Mouse (Mus musculus) ES-E14 (cell line): Measurements from ENCODE around the gene Fbxw4. TPM values are rescaled to one million over a fixed set of nuclear protein-coding genes. Genes with fewer than 3 reads are reported as not detected.

Experiments used
- DNase-seq: peaks from one replicate; pipeline ENCODE4 v3.0.0-alpha.2; 2013; ENCODE audit warnings: low read depth, low spot score
- H3K27ac ChIP-seq: 2 replicates; pipeline ENCODE4 v1.5.1; 2012; ENCODE audit warnings: low read depth, mild to moderate bottlenecking, low read length, moderate library complexity, mixed read lengths; ENCODE audit not compliant: poor library complexity, insufficient read depth, severe bottlenecking
- H3K36me3 ChIP-seq: 2 replicates; pipeline ENCODE4 v1.6.1; 2012; ENCODE audit warnings: mild to moderate bottlenecking, low read length, moderate library complexity, mixed read lengths; ENCODE audit not compliant: control insufficient read depth, poor library complexity, insufficient read depth, severe bottlenecking
- H3K4me1 ChIP-seq, 2 experiments: fragments of 150-350 bp in 1 of 2; sonication (generic) in 1 of 2; 2 replicates each; pipeline ENCODE4 v1.6.1; 2012; ENCODE audit warnings: low read length in 2 of 2, mild to moderate bottlenecking in 1 of 2, mixed read lengths in 1 of 2; ENCODE audit not compliant: control insufficient read depth in 2 of 2, insufficient read depth in 2 of 2, poor library complexity in 1 of 2
- H3K4me3 ChIP-seq, 2 experiments: fragments of 150-350 bp in 1 of 2; sonication (generic) in 1 of 2; 2 replicates each; pipeline ENCODE4 v1.5.1; 2012; ENCODE audit warnings: low read length in 2 of 2, low read depth in 1 of 2, mild to moderate bottlenecking in 1 of 2, mixed read lengths in 1 of 2; ENCODE audit not compliant: insufficient read depth in 1 of 2, poor library complexity in 1 of 2, severe bottlenecking in 1 of 2
- H3K9ac ChIP-seq: 2 replicates; pipeline ENCODE4 v1.6.1; 2012; ENCODE audit warnings: low read depth, mild to moderate bottlenecking, low read length, mixed read lengths; ENCODE audit not compliant: poor library complexity, insufficient read depth, severe bottlenecking
- H3K9me3 ChIP-seq: fragments of 150-350 bp; sonication (generic); 2 replicates; pipeline ENCODE4 v1.6.1; 2012; ENCODE audit warnings: low read depth, mild to moderate bottlenecking, low read length; ENCODE audit not compliant: control insufficient read depth, insufficient read depth
- CHD2 ChIP-seq: IDR thresholded peaks from 2 replicates; pipeline ENCODE4 v1.6.1; 2014; ENCODE audit warnings: mild to moderate bottlenecking, low read depth, low read length, inconsistent platforms
- HCFC1 ChIP-seq: IDR thresholded peaks from 2 replicates; pipeline ENCODE4 v1.6.1; 2012; ENCODE audit warnings: low read length, inconsistent platforms, borderline replicate concordance; ENCODE audit not compliant: insufficient read depth
- MAFK ChIP-seq: IDR thresholded peaks from 2 replicates; pipeline ENCODE4 v1.6.1; 2014; ENCODE audit warnings: mild to moderate bottlenecking, low read depth, low read length, inconsistent platforms; ENCODE audit not compliant: insufficient read depth
- ZC3H11A ChIP-seq: IDR thresholded peaks from 2 replicates; pipeline ENCODE4 v1.6.1; 2012; ENCODE audit warnings: low read depth, mild to moderate bottlenecking, inconsistent platforms, low read length, borderline replicate concordance
- ZNF384 ChIP-seq: IDR thresholded peaks from 2 replicates; pipeline ENCODE4 v1.6.1; 2012; ENCODE audit warnings: low read depth, low read length, inconsistent platforms
- in situ Hi-C, 2 experiments: fragments of 600-800 bp; cut with MboI; formaldehyde crosslinking; loops; one replicate each; pipeline ENCODE4 v1.15.1; 2025; ENCODE audit warnings: low sequenced_read_pairs in 2 of 2, inconsistent platforms in 1 of 2; ENCODE audit not compliant: unreplicated experiment in 2 of 2
- total RNA-seq: library from RNA; depleted of rRNA; stranded (reverse); fragments of 300-350 nt; gene quantifications from 2 replicates; pipeline ENCODE4 v1.2.3, GENCODE M21; 2012

Gene Fbxw4
- total RNA-seq, 1 experiment, result 6.3 TPM

DNA sequence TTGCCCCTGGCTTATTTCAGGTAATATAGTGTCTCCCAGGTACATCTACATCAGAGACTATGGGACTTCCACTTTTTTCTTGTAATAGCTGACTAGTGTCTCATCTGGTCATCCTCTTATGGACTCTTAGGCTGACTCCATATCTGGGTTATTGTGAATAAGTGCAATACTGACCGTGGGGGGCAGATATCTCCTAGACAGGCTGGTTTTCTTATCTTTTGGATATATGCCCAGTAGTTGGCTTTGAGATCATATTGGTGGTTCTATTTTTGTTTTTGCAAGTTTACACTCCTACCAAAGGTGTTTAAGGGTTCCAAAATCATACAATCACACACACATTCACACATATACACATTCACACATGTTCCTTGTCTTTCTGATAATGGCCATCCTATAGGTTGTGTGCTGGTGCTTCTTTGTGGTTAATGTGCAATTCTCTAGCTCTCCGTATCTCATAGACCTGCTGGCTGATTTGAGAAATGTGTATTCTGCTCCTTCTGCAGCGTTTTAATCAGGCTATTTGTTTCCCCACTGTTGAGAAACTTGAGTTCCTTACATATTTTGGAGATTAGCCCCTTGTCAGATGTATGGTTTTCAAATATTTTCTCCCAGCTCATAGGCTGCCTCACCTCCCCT, 20.5 kb upstream of the Fbxw4 start:
- no peak for DNase-seq
- Histone ChIP-seq H3K4me3 (no peak overlapping the region), H3K9me3 (no peaks in the 10 kb centered on the region), H3K9ac (no peak overlapping the region), H3K27ac (no peak overlapping the region), H3K4me1 (peaks cover 0 to 7% of the 10 kb centered on the region in 2 experiments; a peak in 1 of 4 replicates), H3K36me3 (no peaks in the 10 kb centered on the region)
- TF ChIP-seq ZNF384 (no peak), ZC3H11A (no peak)
- in situ Hi-C loops, result no loop called here

- no peak overlapping the region for H3K4me3 ChIP-seq
- no peak overlapping the region for H3K9ac ChIP-seq
- peaks cover 0 to 7% of the 10 kb centered on the region in 2 experiments; a peak in 1 of 4 replicates for H3K4me1 ChIP-seq
- H3K9me3 ChIP-seq, result no peaks in the 10 kb centered on the region
- in situ Hi-C loops, result no loop called here
- no peak overlapping the region for H3K27ac ChIP-seq
- TF ChIP-seq ZC3H11A (no peak), HCFC1 (no peak), CHD2 (no peak)
- no peaks in the 10 kb centered on the region for H3K36me3 ChIP-seq
- no peak for DNase-seq
Observed at GRCm38 (mm10) chr19:45676723-45677269, 16.7 kb upstream of the Fbxw4 start.

DNA sequence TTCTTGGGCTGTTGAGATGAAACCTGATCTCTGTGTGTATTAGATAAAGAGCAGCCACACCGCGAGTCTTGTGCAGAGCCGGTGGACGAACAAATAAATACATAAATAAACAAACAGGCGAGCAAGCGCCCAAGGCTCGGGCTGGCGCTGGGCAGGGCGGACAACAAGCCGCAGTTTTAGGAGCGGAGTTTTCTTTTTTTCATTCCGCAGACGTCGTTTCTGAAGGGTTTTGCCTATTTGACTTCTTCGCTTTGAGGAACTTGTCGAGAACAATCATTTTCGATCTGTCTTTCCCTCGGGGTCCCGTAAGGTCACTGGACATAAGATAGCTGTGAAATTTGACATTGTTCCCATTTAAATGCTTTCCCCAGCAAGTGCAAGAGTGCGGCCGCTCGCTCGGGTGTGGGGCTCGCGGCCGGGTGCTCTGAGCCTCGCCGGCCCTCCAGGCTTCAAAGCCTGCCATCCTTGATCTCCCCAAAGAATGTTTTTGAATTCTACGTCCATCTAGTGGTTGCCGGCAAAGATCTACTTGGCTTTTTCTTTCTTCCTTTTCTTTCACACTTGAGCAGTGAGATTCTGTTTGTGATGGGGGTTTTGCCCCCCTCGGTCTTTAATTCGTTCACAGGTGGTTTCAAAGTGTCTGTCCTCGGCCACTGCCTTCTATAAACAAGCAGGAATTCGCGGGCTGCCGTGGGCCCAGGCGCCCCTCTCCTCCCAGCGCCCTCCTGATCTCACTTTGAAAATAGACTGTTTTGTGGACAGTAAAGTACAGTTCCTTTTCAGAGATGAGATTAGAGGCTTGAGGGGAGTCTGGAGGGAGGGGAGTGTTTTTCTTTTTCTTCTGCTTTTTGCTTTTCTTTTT, 15.8 kb upstream of the Fbxw4 start:
- no peaks in the 10 kb centered on the region for H3K9me3 ChIP-seq
- DNase-seq, result no peak
- TF ChIP-seq MAFK, result no peak
- no peak for TF ChIP-seq CHD2
- no peak for TF ChIP-seq ZNF384
- no peak for TF ChIP-seq ZC3H11A
- TF ChIP-seq HCFC1, result no peak
- no peaks in the 10 kb centered on the region for H3K36me3 ChIP-seq
- H3K27ac ChIP-seq, result no peak overlapping the region
- H3K9ac ChIP-seq, result peak overlapping the region; percentile 15; the same call in 1 of the 2 replicates
- peak overlapping the region; percentile 7 to 15; a peak in 3 of 4 replicates for H3K4me3 ChIP-seq
- H3K4me1 ChIP-seq, result peaks cover 0 to 7% of the 10 kb centered on the region in 2 experiments; a peak in 1 of 4 replicates
- in situ Hi-C loops, result no loop called here

DNA sequence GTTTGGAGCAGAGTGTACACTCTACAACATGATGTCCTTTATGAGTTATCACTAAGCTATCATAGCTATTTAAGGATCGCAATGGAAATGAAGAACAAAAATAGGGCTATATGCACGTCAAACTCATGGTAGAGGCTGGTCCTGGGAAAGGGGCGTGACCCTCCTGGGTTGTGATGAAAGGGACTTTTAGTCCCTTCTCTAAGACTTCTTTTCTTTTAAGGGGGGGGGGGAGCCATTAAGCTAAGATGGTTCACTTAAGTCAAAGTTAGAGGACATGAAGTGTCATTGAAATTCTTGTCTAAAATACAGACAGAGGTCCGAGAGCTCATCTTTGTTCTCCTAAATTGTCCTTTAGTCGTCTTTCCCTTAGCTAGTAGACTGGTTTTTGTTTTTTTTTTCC, 15.1 kb upstream of the Fbxw4 start:
- Histone ChIP-seq H3K9me3 (no peaks in the 10 kb centered on the region), H3K27ac (no peak overlapping the region), H3K36me3 (no peaks in the 10 kb centered on the region), H3K4me1 (peaks cover 0 to 7% of the 10 kb centered on the region in 2 experiments; a peak in 1 of 4 replicates), H3K4me3 (no peak overlapping the region), H3K9ac (no peak overlapping the region)
- no peak for DNase-seq
- in situ Hi-C loops, result no loop called here
- TF ChIP-seq CHD2, result no peak
- TF ChIP-seq HCFC1, result no peak
- TF ChIP-seq ZC3H11A, result no peak
- TF ChIP-seq MAFK, result no peak
- TF ChIP-seq ZNF384, result no peak
